Mouse (Mus musculus) sigmoid colon, adult 10 weeks (tissue): ENCODE data around the gene Bmpr1a. TPM values are rescaled to one million over a fixed set of nuclear protein-coding genes. Genes with fewer than 3 reads are reported as not detected.

Experiments used
- polyA plus RNA-seq: library from polyadenylated mRNA; stranded (reverse); fragments of 350-450 nt; fragmentation: Illumina TruSeq; extraction: RNeasy Lipid Tissue Mini Kit (QIAGEN cat#74804); gene quantifications from one replicate; pipeline ENCODE4 v1.2.3, GENCODE M21; 2014; ENCODE audit warnings: low read depth, low replicate concordance

The Bmpr1a gene
- 175 TPM for polyA plus RNA-seq

GRCm38 (mm10) chr14:34503325-34503647 is at the start of gene Bmpr1a:
Gene Bmpr1a, minus strand, starts transcription at chr14:34503341.

GRCm38 (mm10) chr14:34522701-34523100 is 19.6 kb upstream of the Bmpr1a start, which contains the start of gene 9230112D13Rik:
Gene 9230112D13Rik, minus strand, starts transcription at chr14:34522801.

GRCm38 (mm10) chr14:34375415-34375904 is 127.7 kb downstream of the Bmpr1a start, which contains the start of gene Mmrn2:
Gene Mmrn2, plus strand, starts transcription at chr14:34375465.

GRCm38 (mm10) chr14:34374577-34374976 is 128.6 kb downstream of the Bmpr1a start, which contains the start of gene Sncg:
Gene Sncg, minus strand, starts transcription at chr14:34374789.

Other genes with a start within 250 kb of the Bmpr1a start
- 12.7 TPM for gene Shld2, start 192.8 kb downstream of the Bmpr1a start, polyA plus RNA-seq
- 189 TPM for gene Glud1, start 192.6 kb downstream of the Bmpr1a start, polyA plus RNA-seq
- not detected for gene Fam25c, start 147.9 kb downstream of the Bmpr1a start, polyA plus RNA-seq
- not detected for gene Sncg, start 128.6 kb downstream of the Bmpr1a start, polyA plus RNA-seq
- 3.5 TPM for gene Mmrn2, start 127.9 kb downstream of the Bmpr1a start, polyA plus RNA-seq
- not detected for gene 9230112D13Rik, start 19.5 kb upstream of the Bmpr1a start, polyA plus RNA-seq
- gene Ldb3, start 85.3 kb upstream of the Bmpr1a start, polyA plus RNA-seq: 15.9 TPM
- not detected for gene Opn4, start 96.8 kb upstream of the Bmpr1a start, polyA plus RNA-seq
- gene Wapl, start 170.6 kb upstream of the Bmpr1a start, polyA plus RNA-seq: 158 TPM